Mouse (Mus musculus): ENCODE measurements around the gene D630045J12Rik. TPM values are rescaled to one million over a fixed set of nuclear protein-coding genes. Genes with fewer than 3 reads are reported as not detected.

Gene D630045J12Rik
- polyA plus RNA-seq, 1 experiment from 2014 or later: 3.0 TPM

DNA sequence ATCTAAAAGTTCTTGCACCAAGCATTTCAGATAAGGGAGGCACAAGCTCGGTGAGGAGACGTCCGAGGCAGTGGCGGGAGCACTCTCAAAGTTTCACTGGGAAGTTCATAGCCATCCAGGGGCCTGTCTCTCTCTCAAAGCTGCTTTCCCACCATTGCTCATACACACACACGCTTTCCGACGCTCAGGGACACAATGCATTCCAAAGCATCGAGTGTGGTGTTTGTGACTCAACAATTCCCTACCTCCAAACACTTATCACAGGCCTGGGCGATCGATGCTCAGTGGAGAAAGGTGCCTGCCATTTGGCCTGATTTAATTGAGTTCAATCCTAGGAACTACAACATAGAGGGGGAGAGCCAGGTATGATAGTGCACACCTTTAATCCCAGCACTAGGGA is 159.1 kb downstream of the D630045J12Rik start:
- H3K4me1 ChIP-seq (replicated peaks; ENCODE audit: control insufficient read depth, insufficient read depth, low read length): no peaks in the 10 kb centered on the region
- DNase-seq (ENCODE audit: low spot score) (no peak), ATAC-seq (replicated peaks; ENCODE audit: low FRiP score) (no peak)
- H3K4me3 ChIP-seq (ENCODE audit: low read depth, low read length): no peak overlapping the region
- 83% methylated on average over 10 of the region's 10 CpGs for WGBS
- H3K9me3 ChIP-seq (ENCODE audit: control insufficient read depth, low read length): no peaks in the 10 kb centered on the region
- no peak overlapping the region for H3K4me2 ChIP-seq
- H3K27me3 ChIP-seq (replicated peaks; ENCODE audit: control insufficient read depth, insufficient read depth, low read length): no peaks in the 10 kb centered on the region
- H3K36me3 ChIP-seq (ENCODE audit: control insufficient read depth, insufficient read depth, low read length): no peaks in the 10 kb centered on the region
- no peak overlapping the region for H3K27ac ChIP-seq (ENCODE audit: low read depth, low read length)
- no peak overlapping the region for H3K9ac ChIP-seq (ENCODE audit: low read depth, low read length)

DNA sequence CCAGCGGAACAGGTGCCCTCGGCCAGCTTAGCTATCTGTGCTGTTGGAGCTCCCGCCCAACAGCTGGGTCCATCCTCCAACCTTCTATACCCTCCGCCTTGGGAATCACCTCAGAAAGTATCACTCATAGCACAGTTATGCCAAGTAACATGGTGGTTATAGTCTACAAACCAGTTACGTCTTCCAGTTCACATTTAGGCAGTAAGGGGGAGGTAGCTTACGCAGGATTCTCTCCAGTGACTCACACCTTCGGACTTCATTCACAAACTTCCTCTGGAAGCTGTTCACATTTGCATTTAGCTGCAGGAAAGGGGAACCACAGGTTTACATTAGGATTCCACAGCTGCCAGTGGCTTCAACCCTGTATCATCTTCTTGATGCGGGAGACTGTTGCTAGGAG is 161.3 kb downstream of the D630045J12Rik start:
- ATAC-seq (replicated peaks; ENCODE audit: low FRiP score) (no peak), DNase-seq (ENCODE audit: low spot score) (no peak)
- Histone ChIP-seq H3K27me3 (replicated peaks; ENCODE audit: control insufficient read depth, insufficient read depth, low read length) (no peaks in the 10 kb centered on the region), H3K4me3 (ENCODE audit: low read depth, low read length) (no peak overlapping the region), H3K9ac (ENCODE audit: low read depth, low read length) (no peak overlapping the region), H3K4me1 (replicated peaks; ENCODE audit: control insufficient read depth, insufficient read depth, low read length) (no peaks in the 10 kb centered on the region), H3K9me3 (ENCODE audit: control insufficient read depth, low read length) (no peaks in the 10 kb centered on the region), H3K4me2 (no peak overlapping the region), H3K27ac (ENCODE audit: low read depth, low read length) (no peak overlapping the region), H3K36me3 (ENCODE audit: control insufficient read depth, insufficient read depth, low read length) (no peaks in the 10 kb centered on the region)
- 83% methylated on average over 8 of the region's 8 CpGs for WGBS

DNA sequence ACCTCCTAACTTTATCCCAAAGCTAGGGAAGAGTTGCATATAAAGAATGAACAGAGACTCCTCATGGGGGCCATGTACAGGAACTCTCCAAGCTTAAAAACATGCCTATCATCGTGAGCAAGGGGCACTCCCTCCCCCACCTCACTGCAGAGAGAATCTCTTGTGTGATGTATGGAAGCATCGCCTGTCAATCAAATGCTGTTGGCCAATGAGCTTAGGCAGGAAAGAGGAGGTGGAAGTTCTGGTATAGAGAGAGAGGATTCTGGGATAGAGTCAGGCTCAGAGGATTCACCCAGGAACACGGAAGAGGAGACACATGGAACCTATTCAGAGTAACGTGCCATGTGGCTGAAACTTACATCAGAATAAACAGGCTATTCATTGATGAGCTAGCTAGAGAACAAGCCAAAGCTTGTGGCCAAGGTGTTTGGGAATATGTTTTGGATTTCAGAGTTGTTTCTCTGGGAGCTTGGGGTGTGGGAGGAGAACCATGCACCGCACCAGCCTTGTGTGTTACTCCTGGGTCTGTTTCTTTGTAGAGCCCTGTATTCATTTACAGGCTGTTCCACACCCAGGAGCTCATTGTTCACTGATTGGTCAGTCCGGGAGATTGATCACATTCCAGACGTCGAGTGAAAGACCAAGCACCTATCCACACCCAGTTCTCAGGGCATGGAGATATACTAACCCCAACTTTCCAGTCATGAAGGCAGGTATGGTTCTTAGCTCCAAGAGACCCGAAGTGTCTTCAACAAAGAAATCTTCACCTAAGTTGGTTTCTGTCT is 166.4 kb downstream of the D630045J12Rik start:
- H3K36me3 ChIP-seq (ENCODE audit: control insufficient read depth, insufficient read depth, low read length): no peaks in the 10 kb centered on the region
- H3K9ac ChIP-seq (ENCODE audit: low read depth, low read length): no peak overlapping the region
- no peaks in the 10 kb centered on the region for H3K4me1 ChIP-seq (replicated peaks; ENCODE audit: control insufficient read depth, insufficient read depth, low read length)
- WGBS: 79% methylated on average over 9 of the region's 9 CpGs
- H3K4me3 ChIP-seq (ENCODE audit: low read depth, low read length): no peak overlapping the region
- ATAC-seq (replicated peaks; ENCODE audit: low FRiP score): no peak
- H3K9me3 ChIP-seq (ENCODE audit: control insufficient read depth, low read length): no peaks in the 10 kb centered on the region
- H3K27me3 ChIP-seq (replicated peaks; ENCODE audit: control insufficient read depth, insufficient read depth, low read length): no peaks in the 10 kb centered on the region
- no peak overlapping the region for H3K4me2 ChIP-seq
- DNase-seq (ENCODE audit: low spot score): no peak
- H3K27ac ChIP-seq (ENCODE audit: low read depth, low read length): no peak overlapping the region

DNA sequence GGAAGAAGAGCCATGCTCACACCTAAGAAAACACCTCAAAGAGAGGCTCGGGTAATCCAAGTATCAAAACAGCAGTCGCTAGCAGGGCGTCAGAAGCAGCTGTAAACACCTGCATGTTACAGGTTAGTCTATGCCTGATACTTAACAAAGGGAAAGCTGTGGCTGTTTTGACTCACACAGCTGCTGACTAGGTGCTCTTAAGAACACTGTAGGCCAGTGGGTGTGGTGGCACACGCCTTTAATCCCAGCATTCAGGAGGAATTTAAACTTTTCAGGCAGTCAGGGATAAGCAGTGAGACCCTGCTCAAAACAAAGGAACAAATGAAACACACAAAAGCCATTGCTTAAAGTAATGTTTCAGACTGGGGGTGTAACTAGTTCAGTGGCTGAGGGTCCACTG is 170.6 kb downstream of the D630045J12Rik start:
- DNase-seq (ENCODE audit: low spot score) (no peak), ATAC-seq (replicated peaks; ENCODE audit: low FRiP score) (no peak)
- Histone ChIP-seq H3K36me3 (ENCODE audit: control insufficient read depth, insufficient read depth, low read length) (no peaks in the 10 kb centered on the region), H3K9ac (ENCODE audit: low read depth, low read length) (no peak overlapping the region), H3K4me1 (replicated peaks; ENCODE audit: control insufficient read depth, insufficient read depth, low read length) (peaks cover 5% of the 10 kb centered on the region), H3K9me3 (ENCODE audit: control insufficient read depth, low read length) (no peaks in the 10 kb centered on the region), H3K27me3 (replicated peaks; ENCODE audit: control insufficient read depth, insufficient read depth, low read length) (no peaks in the 10 kb centered on the region), H3K4me2 (no peak overlapping the region), H3K27ac (ENCODE audit: low read depth, low read length) (no peak overlapping the region), H3K4me3 (ENCODE audit: low read depth, low read length) (no peak overlapping the region)
- 45% methylated on average over 4 of the region's 4 CpGs for WGBS

DNA sequence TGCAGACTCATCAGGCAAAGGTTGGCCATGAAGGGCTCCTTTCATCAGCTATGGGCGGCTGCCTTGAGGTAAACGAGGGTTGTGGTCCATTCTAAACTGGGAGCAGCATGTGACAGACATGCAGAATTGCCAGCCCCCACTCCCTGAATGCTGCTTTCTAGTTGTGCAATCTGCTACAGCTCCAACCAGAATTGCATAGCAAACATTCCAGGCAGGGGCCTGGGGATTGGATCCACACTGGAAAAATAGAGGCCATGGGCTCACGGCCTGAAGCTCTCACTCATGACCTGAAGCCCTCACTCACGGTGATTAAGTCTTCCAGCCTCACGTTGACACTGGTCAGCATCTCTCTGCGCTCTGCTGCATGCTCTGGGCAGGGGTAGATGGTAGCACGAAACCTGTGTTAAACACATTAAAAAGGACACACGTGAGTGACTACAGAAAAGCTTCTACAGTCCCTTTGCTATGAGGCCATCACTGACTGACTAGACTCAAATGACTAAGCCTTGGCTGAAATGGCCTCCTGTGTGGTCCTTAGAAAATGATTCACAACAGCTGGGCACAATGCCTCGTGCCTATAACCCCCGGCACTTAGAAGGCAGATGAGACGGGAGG is 172.0 kb downstream of the D630045J12Rik start:
- no peak for DNase-seq (ENCODE audit: low spot score)
- ATAC-seq (replicated peaks; ENCODE audit: low FRiP score): no peak
- Histone ChIP-seq H3K9ac (ENCODE audit: low read depth, low read length) (no peak overlapping the region), H3K4me3 (ENCODE audit: low read depth, low read length) (no peak overlapping the region), H3K27ac (ENCODE audit: low read depth, low read length) (no peak overlapping the region), H3K4me1 (replicated peaks; ENCODE audit: control insufficient read depth, insufficient read depth, low read length) (peaks cover 5% of the 10 kb centered on the region), H3K4me2 (no peak overlapping the region), H3K27me3 (replicated peaks; ENCODE audit: control insufficient read depth, insufficient read depth, low read length) (no peaks in the 10 kb centered on the region), H3K36me3 (ENCODE audit: control insufficient read depth, insufficient read depth, low read length) (no peaks in the 10 kb centered on the region), H3K9me3 (ENCODE audit: control insufficient read depth, low read length) (no peaks in the 10 kb centered on the region)
- WGBS: 67% methylated on average over 11 of the region's 11 CpGs

DNA sequence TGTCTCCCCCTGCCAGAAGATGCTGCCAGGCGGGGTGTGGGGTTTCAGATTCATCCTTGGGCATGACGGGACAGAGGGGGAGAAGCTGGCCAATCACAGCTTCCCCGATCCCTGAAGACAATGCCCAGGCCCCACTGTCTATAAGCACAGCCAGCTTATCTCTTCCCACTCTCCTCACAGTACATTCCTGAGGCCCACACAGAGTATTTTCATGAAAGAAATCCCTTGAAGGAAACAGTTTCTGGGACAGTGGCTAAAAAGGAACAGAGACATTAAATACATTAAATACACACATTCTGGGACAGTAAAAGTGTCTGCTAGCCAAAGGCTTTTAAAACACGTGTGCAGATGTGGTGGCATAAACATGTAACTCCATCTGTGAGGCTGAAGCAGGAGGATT is 173.4 kb downstream of the D630045J12Rik start:
- ATAC-seq (replicated peaks; ENCODE audit: low FRiP score): no peak
- H3K27me3 ChIP-seq (replicated peaks; ENCODE audit: control insufficient read depth, insufficient read depth, low read length): no peaks in the 10 kb centered on the region
- no peak overlapping the region for H3K27ac ChIP-seq (ENCODE audit: low read depth, low read length)
- H3K4me1 ChIP-seq (replicated peaks; ENCODE audit: control insufficient read depth, insufficient read depth, low read length): peaks cover 5% of the 10 kb centered on the region
- no peak overlapping the region for H3K4me3 ChIP-seq (ENCODE audit: low read depth, low read length)
- WGBS: 59% methylated on average over 4 of the region's 4 CpGs
- DNase-seq (ENCODE audit: low spot score): no peak
- H3K9me3 ChIP-seq (ENCODE audit: control insufficient read depth, low read length): no peaks in the 10 kb centered on the region
- H3K36me3 ChIP-seq (ENCODE audit: control insufficient read depth, insufficient read depth, low read length): no peaks in the 10 kb centered on the region
- no peak overlapping the region for H3K9ac ChIP-seq (ENCODE audit: low read depth, low read length)
- no peak overlapping the region for H3K4me2 ChIP-seq

DNA sequence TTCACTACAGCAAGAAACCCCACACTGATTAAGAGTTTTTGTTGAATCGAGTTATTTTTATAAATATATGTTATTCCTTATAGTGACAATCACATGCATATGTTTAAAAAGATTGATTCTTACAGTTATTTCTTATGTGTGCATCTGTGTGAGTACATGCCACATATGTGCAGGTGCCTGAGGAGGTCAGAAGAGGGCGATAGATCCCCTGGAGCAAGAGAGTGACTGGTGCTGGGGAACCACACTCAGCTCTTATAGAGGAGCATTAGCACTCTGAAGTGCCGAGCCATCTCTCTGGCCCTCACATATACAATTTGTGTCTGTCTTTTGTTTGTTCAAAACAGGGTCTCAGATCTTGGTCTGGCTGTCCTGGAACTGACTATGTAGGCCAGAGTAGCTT is 180.2 kb downstream of the D630045J12Rik start:
- no peaks in the 10 kb centered on the region for H3K9me3 ChIP-seq (ENCODE audit: control insufficient read depth, low read length)
- no peak for DNase-seq (ENCODE audit: low spot score)
- 85% methylated on average over 3 of the region's 3 CpGs for WGBS
- H3K4me2 ChIP-seq: no peak overlapping the region
- no peak overlapping the region for H3K27ac ChIP-seq (ENCODE audit: low read depth, low read length)
- no peak overlapping the region for H3K4me3 ChIP-seq (ENCODE audit: low read depth, low read length)
- H3K9ac ChIP-seq (ENCODE audit: low read depth, low read length): no peak overlapping the region
- H3K4me1 ChIP-seq (replicated peaks; ENCODE audit: control insufficient read depth, insufficient read depth, low read length): peaks cover 9% of the 10 kb centered on the region
- H3K36me3 ChIP-seq (ENCODE audit: control insufficient read depth, insufficient read depth, low read length): no peaks in the 10 kb centered on the region
- H3K27me3 ChIP-seq (replicated peaks; ENCODE audit: control insufficient read depth, insufficient read depth, low read length): no peaks in the 10 kb centered on the region
- no peak for ATAC-seq (replicated peaks; ENCODE audit: low FRiP score)

Data from liver, embryonic 11.5 days (tissue).